Mouse (Mus musculus): ENCODE results near the gene Ndufa13. TPM values are rescaled to one million over a fixed set of nuclear protein-coding genes. Genes with fewer than 3 reads are reported as not detected.
A peak's percentile ranks its signal among the peaks of the same experiment; 100 is the strongest.
"Not testable (repeated sequence)": the region's sequence is repeated elsewhere in the genome, so short reads cannot be mapped to it uniquely, and the experiment has no call there.

Gene Ndufa13
- polyA plus RNA-seq (2012; fragmentation: generic; extraction: Trizol): 135 TPM
- long read RNA-seq, experiment 1, partial matches to known transcripts: 360 of 376 reads
- long read RNA-seq, experiment 1, other reads (novel, unspliced or antisense): 16 of 376 reads
- long read RNA-seq, experiment 2, partial matches to known transcripts: 30 of 33 reads
- long read RNA-seq, experiment 2, other reads (novel, unspliced or antisense): 3 of 33 reads

- Histone ChIP-seq H3ac (ENCODE audit: control insufficient read depth, insufficient read length, low read depth) (peak within 1 kb of the TSS; percentile 84), H3K27me3 (ENCODE audit: control insufficient read depth, insufficient read depth, insufficient read length) (no peaks in the 10 kb centered on the region), H3K36me3 (ENCODE audit: control insufficient read depth, insufficient read depth) (no peaks in the 10 kb centered on the region), H3K79me3 (ENCODE audit: low read depth) (peaks cover 26% of the 10 kb centered on the region), H3K79me2 (ENCODE audit: control insufficient read depth, insufficient read depth) (peaks cover 40% of the 10 kb centered on the region), H3K4me3 (ENCODE audit: insufficient read depth, poor library complexity, severe bottlenecking) (peak within 1 kb of the TSS; percentile 68)
- no peak for TF ChIP-seq MYOG (IDR thresholded peaks at IDR 0.05; ENCODE audit: control insufficient read depth, extremely low read depth, insufficient read length)
- no peak for TF ChIP-seq CTCF (IDR thresholded peaks at IDR 0.05; ENCODE audit: control insufficient read depth, insufficient read depth, insufficient read length)
- no peak for TF ChIP-seq MYOD1 (IDR thresholded peaks at IDR 0.05; ENCODE audit: control insufficient read depth, insufficient read length, low read depth)
- TF ChIP-seq FOSL1 (IDR thresholded peaks at IDR 0.05; ENCODE audit: insufficient read depth, low read length, poor library complexity, severe bottlenecking): no peak
- TF ChIP-seq USF1 (IDR thresholded peaks at IDR 0.05; ENCODE audit: low read depth): no peak
- TF ChIP-seq CEBPB (IDR thresholded peaks at IDR 0.05; ENCODE audit: low read depth): no peak
- TF ChIP-seq MAX (IDR thresholded peaks at IDR 0.05): no peak
Observed at GRCm38 (mm10) chr8:69902163-69903062, at the start of gene Ndufa13, which contains the start of the genes Tssk6 and Yjefn3. Gene Ndufa13, minus strand, starts transcription at chr8:69902558. Gene Tssk6, plus strand, starts transcription at chr8:69902184. Gene Yjefn3, minus strand, starts transcription at chr8:69902712.

GRCm38 (mm10) chr8:69950300-69950699, 47.9 kb upstream of the Ndufa13 start:
- H3ac ChIP-seq (ENCODE audit: control insufficient read depth, insufficient read length, low read depth): no peak overlapping the region
- no peak for TF ChIP-seq MYOG (IDR thresholded peaks at IDR 0.05; ENCODE audit: control insufficient read depth, extremely low read depth, insufficient read length)
- no peak for TF ChIP-seq MAX (IDR thresholded peaks at IDR 0.05)
- TF ChIP-seq USF1 (IDR thresholded peaks at IDR 0.05; ENCODE audit: low read depth): no peak
- TF ChIP-seq MYOD1 (IDR thresholded peaks at IDR 0.05; ENCODE audit: control insufficient read depth, insufficient read length, low read depth): no peak
- TF ChIP-seq FOSL1 (IDR thresholded peaks at IDR 0.05; ENCODE audit: insufficient read depth, low read length, poor library complexity, severe bottlenecking): no peak
- TF ChIP-seq CEBPB (IDR thresholded peaks at IDR 0.05; ENCODE audit: low read depth): no peak
- no peak for TF ChIP-seq CTCF (IDR thresholded peaks at IDR 0.05; ENCODE audit: control insufficient read depth, insufficient read depth, insufficient read length)
- H3K4me3 ChIP-seq (ENCODE audit: insufficient read depth, poor library complexity, severe bottlenecking): no peak overlapping the region
- peaks cover 100% of the 10 kb centered on the region for H3K79me2 ChIP-seq (ENCODE audit: control insufficient read depth, insufficient read depth)
- peaks cover 75% of the 10 kb centered on the region for H3K79me3 ChIP-seq (ENCODE audit: low read depth)
- H3K27me3 ChIP-seq (ENCODE audit: control insufficient read depth, insufficient read depth, insufficient read length): no peaks in the 10 kb centered on the region
- peaks cover 33% of the 10 kb centered on the region for H3K36me3 ChIP-seq (ENCODE audit: control insufficient read depth, insufficient read depth)

GRCm38 (mm10) chr8:69942495-69942894, 40.1 kb upstream of the Ndufa13 start:
- peaks cover 99% of the 10 kb centered on the region for H3K79me2 ChIP-seq (ENCODE audit: control insufficient read depth, insufficient read depth)
- not testable (repeated sequence) for H3K36me3 ChIP-seq (ENCODE audit: control insufficient read depth, insufficient read depth); H3K4me3 ChIP-seq (ENCODE audit: insufficient read depth, poor library complexity, severe bottlenecking); H3ac ChIP-seq (ENCODE audit: control insufficient read depth, insufficient read length, low read depth); H3K27me3 ChIP-seq (ENCODE audit: control insufficient read depth, insufficient read depth, insufficient read length)
- peaks cover 78% of the 10 kb centered on the region for H3K79me3 ChIP-seq (ENCODE audit: low read depth)

GRCm38 (mm10) chr8:69940386-69940785, 38.0 kb upstream of the Ndufa13 start:
- peaks cover 99% of the 10 kb centered on the region for H3K79me2 ChIP-seq (ENCODE audit: control insufficient read depth, insufficient read depth)
- no peak overlapping the region for H3ac ChIP-seq (ENCODE audit: control insufficient read depth, insufficient read length, low read depth)
- H3K4me3 ChIP-seq (ENCODE audit: insufficient read depth, poor library complexity, severe bottlenecking): no peak overlapping the region
- H3K79me3 ChIP-seq (ENCODE audit: low read depth): peaks cover 72% of the 10 kb centered on the region
- TF ChIP-seq FOSL1 (IDR thresholded peaks at IDR 0.05; ENCODE audit: insufficient read depth, low read length, poor library complexity, severe bottlenecking) (no peak), USF1 (IDR thresholded peaks at IDR 0.05; ENCODE audit: low read depth) (no peak), MYOD1 (IDR thresholded peaks at IDR 0.05; ENCODE audit: control insufficient read depth, insufficient read length, low read depth) (no peak), MYOG (IDR thresholded peaks at IDR 0.05; ENCODE audit: control insufficient read depth, extremely low read depth, insufficient read length) (no peak), CEBPB (IDR thresholded peaks at IDR 0.05; ENCODE audit: low read depth) (no peak), CTCF (IDR thresholded peaks at IDR 0.05; ENCODE audit: control insufficient read depth, insufficient read depth, insufficient read length) (no peak), MAX (IDR thresholded peaks at IDR 0.05) (no peak)
- H3K27me3 ChIP-seq (ENCODE audit: control insufficient read depth, insufficient read depth, insufficient read length): no peaks in the 10 kb centered on the region
- peaks cover 6% of the 10 kb centered on the region for H3K36me3 ChIP-seq (ENCODE audit: control insufficient read depth, insufficient read depth)

GRCm38 (mm10) chr8:69939633-69940032, 37.3 kb upstream of the Ndufa13 start:
- Histone ChIP-seq H3K4me3 (ENCODE audit: insufficient read depth, poor library complexity, severe bottlenecking) (no peak overlapping the region), H3K79me2 (ENCODE audit: control insufficient read depth, insufficient read depth) (peaks cover 99% of the 10 kb centered on the region), H3ac (ENCODE audit: control insufficient read depth, insufficient read length, low read depth) (no peak overlapping the region), H3K27me3 (ENCODE audit: control insufficient read depth, insufficient read depth, insufficient read length) (no peaks in the 10 kb centered on the region), H3K36me3 (ENCODE audit: control insufficient read depth, insufficient read depth) (peaks cover 10% of the 10 kb centered on the region), H3K79me3 (ENCODE audit: low read depth) (peaks cover 67% of the 10 kb centered on the region)
- TF ChIP-seq CEBPB (IDR thresholded peaks at IDR 0.05; ENCODE audit: low read depth) (no peak), MYOD1 (IDR thresholded peaks at IDR 0.05; ENCODE audit: control insufficient read depth, insufficient read length, low read depth) (peak; percentile 88), MAX (IDR thresholded peaks at IDR 0.05) (no peak), FOSL1 (IDR thresholded peaks at IDR 0.05; ENCODE audit: insufficient read depth, low read length, poor library complexity, severe bottlenecking) (no peak), CTCF (IDR thresholded peaks at IDR 0.05; ENCODE audit: control insufficient read depth, insufficient read depth, insufficient read length) (no peak), USF1 (IDR thresholded peaks at IDR 0.05; ENCODE audit: low read depth) (peak; percentile 58), MYOG (IDR thresholded peaks at IDR 0.05; ENCODE audit: control insufficient read depth, extremely low read depth, insufficient read length) (no peak)

Measured in C2C12 (cell line).